Mouse (Mus musculus) heart, postnatal 4 days (tissue): ENCODE measurements at regions not wholly inside any gene's neighbourhood (a gene's known extent, or its start where the extent isn't known, plus 50 kb on each side); places are given as distances from the start of the nearest gene placed in this dataset.

Source experiments
- DNase-seq: peaks from one replicate; pipeline ENCODE4 v3.0.0; 2021
- microRNA-seq, 2 experiments: library from miRNA; unstranded; fragments of <30 nt; microRNA quantifications; one replicate each; pipeline ENCODE4 v1.2.0; 2021 to 2022

DNA sequence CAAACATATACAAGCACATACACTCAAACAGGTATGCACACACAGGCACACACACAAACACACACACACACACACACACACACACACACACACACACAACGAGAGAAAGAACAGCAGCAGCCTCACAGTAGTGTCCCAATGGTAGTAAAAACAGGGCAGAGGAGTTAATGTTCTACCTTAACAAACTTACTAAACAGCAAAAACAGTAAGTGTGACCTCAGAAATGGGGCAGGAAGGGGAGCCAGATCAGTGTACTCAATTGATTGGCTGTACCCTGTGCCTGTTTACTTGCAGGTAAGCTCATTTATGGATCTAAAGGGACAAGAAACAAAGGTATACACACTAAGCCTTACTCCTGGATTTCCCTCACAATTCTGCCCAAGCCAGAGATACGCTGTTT, 53.6 kb upstream of the Ell2 start:
- DNase-seq, result no peak

Small RNAs in the stretch of these regions (microRNA-seq; reads per million reads assigned to microRNA genes)
- 0 reads per million in 2 experiments for gene Mir682
